Mouse (Mus musculus) R1 (cell line): Measurements from ENCODE around the gene Padi1.
A peak's percentile ranks its signal among the peaks of the same experiment; 100 is the strongest.

Experiments used
- DNase-seq: peaks from one replicate; pipeline ENCODE4 v3.0.0-alpha.2; 2018; ENCODE audit warnings: low read depth, low spot score

The Padi1 gene

GRCm38 (mm10) chr4:140845666-140846065 lies at the start of gene Padi1:
Padi1 (minus strand) TSS chr4:140845778.
- DNase-seq: no peak

- DNase-seq: no peak
Measured at GRCm38 (mm10) chr4:140892163-140892530, 46.6 kb upstream of the Padi1 start.

GRCm38 (mm10) chr4:140891525-140892162 lies 46.1 kb upstream of the Padi1 start:
- DNase-seq: no peak

- no peak for DNase-seq
Measured at GRCm38 (mm10) chr4:140883852-140884251, 38.3 kb upstream of the Padi1 start.

DNA sequence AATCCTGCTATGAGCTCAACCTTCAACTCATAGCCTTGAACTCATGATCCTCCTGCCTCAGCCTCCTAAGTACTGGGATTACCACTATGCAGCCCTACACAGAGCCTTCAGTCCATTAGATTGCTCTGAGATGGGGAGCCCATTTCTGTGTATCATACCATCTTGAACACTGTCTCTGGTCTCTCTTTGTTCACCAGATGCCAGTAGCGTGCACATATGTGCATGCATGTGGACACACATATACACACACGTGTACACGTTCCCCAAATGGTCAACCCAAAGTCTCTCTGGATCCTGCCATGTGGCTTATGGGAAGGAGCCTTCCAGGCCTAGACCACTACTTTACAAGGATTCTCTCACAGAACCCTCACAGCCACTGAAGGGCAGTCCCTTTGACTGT lies 37.4 kb upstream of the Padi1 start:
- no peak for DNase-seq

GRCm38 (mm10) chr4:140882365-140882764 lies 36.8 kb upstream of the Padi1 start:
- peak; percentile 44 for DNase-seq

DNA sequence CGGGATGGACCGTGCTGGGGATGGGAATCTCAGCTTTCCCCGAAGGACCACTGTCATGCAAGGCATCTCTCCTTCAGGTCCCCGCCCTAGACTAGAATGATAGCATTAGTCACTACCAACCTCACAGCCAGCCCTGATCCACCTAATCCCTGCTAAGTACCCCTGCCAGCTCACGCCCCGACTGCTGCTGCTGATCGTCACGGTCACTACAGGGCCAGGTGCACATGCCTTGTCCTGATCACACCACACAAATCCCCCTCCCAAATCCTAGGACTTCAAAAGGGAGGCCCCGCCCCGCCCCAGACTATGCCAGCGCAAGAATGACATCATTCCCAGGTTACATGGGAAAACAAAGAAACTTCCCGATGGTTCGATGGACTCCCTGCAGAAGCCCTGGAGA lies 36.2 kb upstream of the Padi1 start:
- DNase-seq: no peak

DNA sequence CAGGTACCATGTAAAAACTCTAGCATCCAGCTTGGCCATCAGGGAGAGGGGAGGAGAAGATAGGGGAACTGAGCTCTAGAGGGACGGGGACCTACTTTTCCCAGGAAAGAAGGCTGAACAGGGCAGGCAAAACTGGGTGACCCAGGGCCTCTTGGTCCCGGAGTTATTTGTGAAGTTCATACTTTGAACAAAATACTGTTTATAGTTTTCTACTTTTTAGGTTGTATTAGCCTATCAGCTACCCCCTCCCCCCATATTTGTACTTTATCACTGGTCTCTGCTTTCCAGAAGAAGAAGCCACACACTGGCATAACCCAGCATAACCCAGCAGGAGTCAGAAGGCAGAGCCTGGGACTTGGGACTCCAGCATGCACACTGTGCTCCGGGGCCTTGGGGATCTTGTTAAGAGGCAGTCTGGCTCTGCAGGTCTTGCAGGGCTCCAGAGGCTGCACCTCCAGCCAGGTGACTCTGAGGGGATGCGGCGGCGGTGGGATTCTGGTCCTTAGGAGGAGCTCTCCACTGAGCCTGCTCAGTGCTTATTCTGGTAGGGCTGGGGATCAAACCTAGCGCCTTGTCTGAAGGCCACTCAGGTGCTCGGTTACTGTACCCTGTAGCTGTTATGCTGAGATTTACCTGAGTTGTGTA lies 35.6 kb upstream of the Padi1 start:
- no peak for DNase-seq

- no peak for DNase-seq
Measured at GRCm38 (mm10) chr4:140880207-140880606, 34.6 kb upstream of the Padi1 start.

DNA sequence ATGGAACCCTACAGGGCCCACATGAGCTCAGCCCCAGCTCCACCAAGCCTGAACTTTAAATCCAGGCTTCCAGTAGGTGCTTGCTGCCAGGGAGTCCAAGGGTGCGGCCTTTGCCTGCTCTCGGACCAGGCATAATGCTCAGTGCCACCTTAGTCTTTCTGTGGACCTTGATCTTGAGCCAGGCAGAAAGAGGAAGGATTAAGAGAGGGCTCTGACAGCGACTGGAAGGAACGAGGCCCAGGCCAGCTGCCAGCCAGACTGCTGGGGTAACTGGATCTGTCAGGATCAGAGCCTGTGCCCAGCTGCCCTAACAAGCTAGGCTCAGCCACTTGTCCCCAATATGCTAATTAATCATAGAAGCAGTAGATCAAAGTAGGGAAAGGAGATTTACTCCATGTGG lies 34.2 kb upstream of the Padi1 start:
- no peak for DNase-seq

- DNase-seq: no peak
Measured at GRCm38 (mm10) chr4:140879116-140879515, 33.5 kb upstream of the Padi1 start.

DNA sequence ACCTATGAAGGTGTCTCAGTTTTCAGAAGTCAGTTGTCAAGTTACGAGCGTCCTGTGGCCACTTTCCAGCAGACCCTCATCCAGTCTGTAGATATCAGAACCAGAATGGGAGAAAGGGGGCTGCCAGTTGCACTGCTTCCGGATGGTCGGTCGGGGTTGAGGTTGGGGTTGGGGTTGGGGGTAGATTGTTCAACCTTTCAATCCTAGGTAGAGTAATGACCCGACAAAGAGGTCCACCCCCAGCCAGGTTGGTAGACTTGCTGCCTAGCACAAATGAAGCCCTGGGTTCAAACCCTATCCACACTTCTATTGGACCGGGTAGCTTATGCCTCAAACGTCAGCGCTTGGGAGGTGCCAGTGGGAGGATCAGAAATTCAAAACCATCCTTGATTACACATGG lies 33.1 kb upstream of the Padi1 start:
- DNase-seq: no peak

GRCm38 (mm10) chr4:140877441-140877840 lies 31.9 kb upstream of the Padi1 start:
- no peak for DNase-seq

- no peak for DNase-seq
Measured at GRCm38 (mm10) chr4:140876681-140877080, 31.1 kb upstream of the Padi1 start.

DNA sequence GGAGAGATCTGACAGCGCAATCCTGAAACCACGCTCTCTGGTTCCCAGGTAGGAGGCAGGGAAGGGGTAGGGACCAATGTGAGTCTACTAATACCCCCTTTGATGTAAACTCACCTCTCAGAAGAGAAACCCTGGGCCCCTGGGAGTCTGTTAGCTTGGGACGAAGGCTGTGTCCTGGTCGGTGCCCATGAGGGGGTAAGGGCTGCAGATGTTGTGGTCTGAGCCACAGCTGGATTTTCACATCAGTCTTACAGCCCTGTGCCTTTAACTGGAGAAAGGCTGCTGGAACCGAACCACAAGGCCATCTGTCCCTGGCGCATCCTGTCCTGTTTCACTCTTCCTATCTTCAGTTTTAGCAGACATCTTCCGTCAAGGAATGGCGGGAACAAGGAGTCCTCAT lies 30.6 kb upstream of the Padi1 start:
- no peak for DNase-seq

DNA sequence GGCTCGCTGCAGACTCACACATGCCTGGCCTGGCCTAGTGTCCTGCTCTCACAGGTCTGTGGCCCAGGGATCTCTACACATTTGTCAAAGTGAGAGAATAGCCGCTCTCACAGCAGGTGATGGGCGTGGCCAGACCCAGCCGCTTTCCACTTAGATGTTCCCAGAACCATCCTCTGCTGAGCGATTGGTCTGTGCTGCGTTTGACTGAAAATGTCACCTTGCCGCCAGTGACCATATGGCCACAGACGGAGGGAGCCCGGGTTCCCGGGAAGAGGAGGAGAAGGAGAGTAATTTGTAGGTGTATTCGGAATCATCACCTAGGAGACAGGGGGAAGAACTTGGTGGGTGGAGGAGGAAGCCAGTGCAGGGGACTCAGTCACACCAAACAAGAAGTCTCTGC lies 27.4 kb upstream of the Padi1 start:
- no peak for DNase-seq

GRCm38 (mm10) chr4:140872686-140872992 lies 27.1 kb upstream of the Padi1 start:
- no peak for DNase-seq

- no peak for DNase-seq
Measured at GRCm38 (mm10) chr4:140871851-140872685, 26.5 kb upstream of the Padi1 start.

DNA sequence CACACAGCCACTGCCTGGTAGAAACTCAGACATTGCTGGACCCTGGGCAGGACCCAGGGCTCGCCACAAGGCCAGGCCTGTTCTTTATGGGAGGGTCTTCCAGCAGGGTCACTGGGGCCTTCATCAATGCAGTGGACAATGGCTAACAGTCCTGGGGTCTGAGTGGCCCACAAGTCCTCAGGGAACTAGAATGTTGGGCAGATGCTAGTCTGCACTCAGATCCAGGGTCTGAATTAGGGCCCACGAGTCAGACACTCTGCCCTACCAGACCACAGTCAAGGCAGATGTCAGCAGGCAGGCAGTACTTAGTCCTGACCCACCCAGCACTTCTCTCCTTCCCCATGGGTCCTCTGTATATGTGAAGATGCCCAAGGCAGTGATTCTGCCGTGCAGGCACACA lies 25.8 kb upstream of the Padi1 start:
- no peak for DNase-seq

DNA sequence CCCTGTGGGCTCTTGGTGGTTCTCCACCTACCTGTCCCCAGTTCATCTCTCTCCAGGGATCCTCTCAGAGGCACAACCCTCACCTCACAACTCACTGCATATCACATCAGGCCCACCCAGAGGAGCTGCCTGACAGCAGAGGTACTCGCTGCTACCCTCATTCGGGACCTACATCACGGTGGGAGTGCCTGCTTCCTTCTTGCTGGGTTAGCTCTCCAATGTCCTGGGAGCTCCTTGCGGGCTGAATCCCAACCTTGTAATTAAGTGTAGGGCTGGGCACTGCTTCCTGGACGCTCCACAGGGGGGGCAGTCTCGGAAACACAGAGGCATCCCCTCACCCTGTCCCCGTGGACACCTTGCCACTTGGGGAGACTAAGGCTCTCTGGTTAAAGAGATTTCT lies 25.3 kb upstream of the Padi1 start:
- no peak for DNase-seq

DNA sequence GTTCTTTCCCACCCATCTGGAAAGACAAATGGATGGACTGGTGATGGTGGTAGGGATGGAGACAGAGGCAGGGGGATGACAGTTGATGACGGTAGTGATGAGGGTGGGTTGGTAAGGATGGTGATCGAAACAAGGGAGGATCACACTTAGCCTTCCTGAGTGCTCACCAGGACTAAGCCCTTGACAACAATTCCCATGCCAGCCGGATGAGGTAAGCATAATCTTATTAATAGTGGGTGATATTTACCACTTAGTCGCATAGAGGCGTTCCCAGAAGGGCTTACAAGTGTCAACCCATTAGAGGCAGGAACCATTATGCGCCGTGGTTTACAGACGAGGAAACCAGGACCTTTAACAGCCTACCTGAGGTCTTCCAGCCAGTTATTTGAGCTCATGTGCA lies 24.4 kb upstream of the Padi1 start:
- no peak for DNase-seq

DNA sequence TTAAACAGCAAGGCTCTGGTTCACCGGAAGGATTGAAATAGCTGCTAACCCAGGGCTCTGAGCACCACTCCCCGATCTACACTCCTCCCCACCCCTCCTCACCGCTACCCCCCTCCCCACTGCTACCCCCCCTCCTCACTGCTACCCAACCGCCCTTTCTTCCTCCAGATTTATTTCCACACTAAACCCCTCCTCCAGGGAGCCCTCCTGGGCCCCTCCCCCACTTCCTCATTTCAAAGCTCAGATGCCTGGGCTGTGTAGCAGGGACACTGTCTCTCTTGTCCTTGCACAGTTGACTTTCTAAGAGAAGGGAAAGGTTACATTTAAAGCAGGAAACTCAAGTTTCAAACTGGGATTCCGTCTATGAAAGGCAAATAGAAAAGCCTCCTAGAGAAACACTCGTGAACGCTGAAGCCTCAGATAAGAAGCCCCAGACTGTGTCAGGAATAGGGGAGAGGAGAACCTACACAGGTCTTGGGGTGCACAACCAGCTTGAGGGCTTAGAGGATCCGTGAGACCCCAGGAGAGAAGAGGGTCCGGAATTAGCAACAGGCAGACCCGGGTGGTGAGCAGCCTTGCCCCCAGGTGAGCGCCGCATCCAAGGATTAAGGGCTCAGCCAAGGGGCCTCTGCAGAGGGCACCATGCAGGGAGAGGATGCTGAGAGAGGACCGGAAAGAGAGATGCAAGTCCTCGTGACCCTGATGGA lies 23.1 kb upstream of the Padi1 start:
- DNase-seq: peak; percentile 67
